ENCODE assay signal across 8 mouse cellular contexts in the genomic region with DNA sequence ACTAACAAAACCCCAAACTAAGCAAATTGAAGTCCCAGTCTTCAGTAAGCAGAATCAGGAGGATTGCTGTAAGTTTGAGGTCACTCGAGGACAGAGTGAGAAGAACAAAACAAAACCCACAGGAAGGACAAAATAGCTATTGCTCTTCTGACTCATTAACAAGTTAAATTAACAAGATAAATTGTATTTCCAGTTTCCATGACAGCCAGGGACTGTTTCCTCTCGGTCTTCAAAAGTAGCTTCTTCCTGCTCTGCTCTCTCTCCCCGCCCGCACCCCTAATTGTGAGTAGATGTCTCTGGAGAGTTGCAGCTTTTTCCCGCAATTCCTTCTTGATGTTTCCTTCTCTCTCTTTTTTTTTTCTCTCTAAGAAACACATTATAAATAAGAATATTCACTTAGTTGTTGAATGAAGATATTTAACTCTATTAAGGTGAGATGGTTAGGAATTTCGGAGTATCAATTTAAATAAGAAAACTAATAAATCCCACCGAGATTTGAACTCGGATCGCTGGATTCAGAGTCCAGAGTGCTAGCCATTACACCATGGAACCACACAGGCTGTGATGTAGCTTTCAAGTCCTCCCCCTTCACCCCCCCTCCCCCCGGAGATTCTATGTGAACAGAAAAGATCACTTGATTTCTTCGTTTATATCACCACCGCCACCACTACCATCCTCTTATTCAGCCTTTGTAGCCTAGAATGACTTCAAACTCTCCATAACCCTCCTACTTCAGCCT. TPM values are rescaled to one million over a fixed set of nuclear protein-coding genes. Genes with fewer than 3 reads are reported as not detected.
A peak's percentile ranks its signal among the peaks of the same experiment; 100 is the strongest.
DNase-seq lines count a peak whose midpoint lies in the region; ATAC-seq and TF ChIP-seq lines count a peak whose summit lies in the region.

No protein-coding gene starts in this region.

- no peak for TF ChIP-seq EP300 in heart, adult 2 months (IDR thresholded peaks at IDR 0.05; ENCODE audit: insufficient read depth, low read depth, low read length)

- H3K4me1 ChIP-seq in heart, adult 2 months (ENCODE audit: control insufficient read depth, insufficient read depth, low read length) = peaks cover 6% of the 10 kb centered on the region
- peaks cover 5 to 8% of the 10 kb centered on the region in 2 experiments; a peak in 3 of 4 replicates for H3K4me1 ChIP-seq in ES-E14 (ENCODE audit: control insufficient read depth in 2 of 2, insufficient read depth in 2 of 2, low read length in 2 of 2, poor library complexity in 1 of 2)
- peaks cover 19% of the 10 kb centered on the region for H3K4me1 ChIP-seq in forebrain, embryonic 15.5 days
- peaks cover 19% of the 10 kb centered on the region for H3K4me1 ChIP-seq in liver, embryonic 15.5 days (replicated peaks)
- peaks cover 12% of the 10 kb centered on the region; the same call in 1 of the 2 replicates for H3K4me1 ChIP-seq in stomach, embryonic 16.5 days (ENCODE audit: control insufficient read depth, insufficient read depth, low read length)

- WGBS in heart, adult 2 months = 15% methylated on average over 12 of the region's 12 CpGs
- WGBS in forebrain, embryonic 15.5 days = 4% methylated on average over 12 of the region's 12 CpGs
- 1% methylated on average over 12 of the region's 12 CpGs for WGBS in liver, embryonic 15.5 days (ENCODE audit: insufficient replicate concordance)
- 7% methylated on average over 12 of the region's 12 CpGs for WGBS in stomach, embryonic 16.5 days

- H3K36me3 ChIP-seq in heart, adult 2 months (ENCODE audit: control insufficient read depth, insufficient read depth, low read length) = no peaks in the 10 kb centered on the region
- no peaks in the 10 kb centered on the region for H3K36me3 ChIP-seq in ES-E14 (ENCODE audit: control insufficient read depth, insufficient read depth, low read length, poor library complexity, severe bottlenecking)
- no peaks in the 10 kb centered on the region for H3K36me3 ChIP-seq in forebrain, embryonic 15.5 days
- no peaks in the 10 kb centered on the region for H3K36me3 ChIP-seq in liver, embryonic 15.5 days (replicated peaks)
- no peaks in the 10 kb centered on the region for H3K36me3 ChIP-seq in stomach, embryonic 16.5 days (ENCODE audit: control insufficient read depth, insufficient read depth, low read length)

- peak overlapping the region; percentile 20 for H3K4me2 ChIP-seq in forebrain, embryonic 15.5 days (replicated peaks)
- H3K4me2 ChIP-seq in liver, embryonic 15.5 days = peak overlapping the region; percentile 71
- H3K4me2 ChIP-seq in stomach, embryonic 16.5 days (ENCODE audit: low read depth, low read length) = peak overlapping the region; percentile 70

- peaks cover 31% of the 10 kb centered on the region for H3K27me3 ChIP-seq in heart, adult 2 months (ENCODE audit: control insufficient read depth, insufficient read depth, low read length)
- peaks cover 81% of the 10 kb centered on the region for H3K27me3 ChIP-seq in forebrain, embryonic 15.5 days
- peaks cover 82% of the 10 kb centered on the region for H3K27me3 ChIP-seq in liver, embryonic 15.5 days
- peaks cover 69% of the 10 kb centered on the region for H3K27me3 ChIP-seq in stomach, embryonic 16.5 days (ENCODE audit: control insufficient read depth, insufficient read depth, low read length)

- H3K9me3 ChIP-seq in ES-E14 (ENCODE audit: control insufficient read depth, insufficient read depth, low read depth, low read length) = no peaks in the 10 kb centered on the region
- no peaks in the 10 kb centered on the region for H3K9me3 ChIP-seq in forebrain, embryonic 15.5 days
- no peaks in the 10 kb centered on the region; the same call in 1 of the 2 replicates for H3K9me3 ChIP-seq in liver, embryonic 15.5 days (replicated peaks)
- 0 out of 2 replicates have a peak, but pooled peaks cover 3% of the 10 kb centered on the region for H3K9me3 ChIP-seq in stomach, embryonic 16.5 days (replicated peaks; ENCODE audit: control insufficient read depth, low read length)

- no peak for ATAC-seq in forebrain, embryonic 15.5 days (replicated peaks)
- no peak for ATAC-seq in liver, embryonic 15.5 days (ENCODE audit: insufficient read depth)
- ATAC-seq in stomach, embryonic 16.5 days (ENCODE audit: insufficient read depth, low FRiP score) = no peak

- peak in 1 of 2 experiments; percentile 35 for DNase-seq in heart, adult 2 months
- no peak for DNase-seq in heart, postnatal 10 days
- DNase-seq in ES-E14 (ENCODE audit: low read depth, low spot score) = no peak
- DNase-seq in ovary, adult 18-20 months (ENCODE audit: low spot score) = no peak
- no peak for DNase-seq in gastrocnemius, postnatal 10 days

- TF ChIP-seq CTCF in heart, adult 2 months (IDR thresholded peaks at IDR 0.05) = no peak

- H3K4me3 ChIP-seq in heart, adult 2 months = peak overlapping the region; percentile 35
- H3K4me3 ChIP-seq in ES-E14 (ENCODE audit: insufficient read depth in 1 of 2, low read depth in 1 of 2, low read length in 2 of 2, poor library complexity in 1 of 2, severe bottlenecking in 1 of 2) = peak overlapping the region; percentile 55 to 57
- H3K4me3 ChIP-seq in forebrain, embryonic 15.5 days = peak overlapping the region; percentile 9
- H3K4me3 ChIP-seq in liver, embryonic 15.5 days (replicated peaks) = peak overlapping the region; percentile 52
- H3K4me3 ChIP-seq in stomach, embryonic 16.5 days (replicated peaks; ENCODE audit: low read length) = peak overlapping the region; percentile 47

- no peak overlapping the region for H3K9ac ChIP-seq in heart, adult 2 months (ENCODE audit: low read depth, low read length)
- no peak overlapping the region for H3K9ac ChIP-seq in ES-E14 (ENCODE audit: insufficient read depth, low read depth, low read length, poor library complexity, severe bottlenecking)
- H3K9ac ChIP-seq in forebrain, embryonic 15.5 days (replicated peaks) = no peak overlapping the region
- H3K9ac ChIP-seq in liver, embryonic 15.5 days = no peak overlapping the region
- H3K9ac ChIP-seq in stomach, embryonic 16.5 days (ENCODE audit: low read length) = no peak overlapping the region

- no peak overlapping the region for H3K27ac ChIP-seq in heart, adult 2 months
- H3K27ac ChIP-seq in ES-E14 (ENCODE audit: insufficient read depth, low read depth, low read length, poor library complexity, severe bottlenecking) = no peak overlapping the region
- H3K27ac ChIP-seq in forebrain, embryonic 15.5 days (replicated peaks) = no peak overlapping the region
- H3K27ac ChIP-seq in liver, embryonic 15.5 days (replicated peaks) = no peak overlapping the region
- no peak overlapping the region for H3K27ac ChIP-seq in stomach, embryonic 16.5 days (ENCODE audit: low read length)

- in situ Hi-C loops in ES-E14 (cut with MboI; ENCODE audit: low sequenced_read_pairs in 2 of 2, unreplicated experiment in 2 of 2) = no loop called here

- no peaks in the 10 kb centered on the region for H3K79me2 ChIP-seq in heart, adult 2 months (replicated peaks; ENCODE audit: control insufficient read depth, insufficient read depth, low read length)

- no peak for TF ChIP-seq POLR2A in heart, adult 2 months (IDR thresholded peaks at IDR 0.05; ENCODE audit: insufficient read depth, low read depth, low read length)

- intact Hi-C loops in heart, adult 2 months (cut with DNase I) = no loop called here
- intact Hi-C loops in heart, postnatal 10 days (cut with DNase I) = loop anchor here (2.0 kb wide), 1 partner anchor 19 kb away; no protein-coding TSS in a partner anchor

RNA-seq across cellular contexts. Expression of a gene that starts 13.3 kb away (rescaled TPM):
- not detected for total RNA-seq in heart, adult 2 months (2021)
- 0.23 TPM in 1 of 2 replicates, not detected in the other for polyA plus RNA-seq in heart, adult 2 months (2012; rRNA removed)
- not detected for total RNA-seq in heart, postnatal 10 days (2021)
- 2.6 and 2.9 TPM in 2 replicates for total RNA-seq in ES-E14 (2012; rRNA removed)
- 0.14 TPM in 1 of 2 replicates, not detected in the other for polyA plus RNA-seq in forebrain, embryonic 15.5 days (2015; fragmentation: Nextera tagmentation; extraction: Ambion mirVana)
- 0.62 and 1.0 TPM in 2 replicates for polyA plus RNA-seq in liver, embryonic 15.5 days (2015; fragmentation: Nextera tagmentation; extraction: Ambion mirVana)
- 0.92 and 1.1 TPM in 2 replicates for polyA plus RNA-seq in stomach, embryonic 16.5 days (2015; fragmentation: Nextera tagmentation; extraction: Ambion mirVana)
- not detected for total RNA-seq in gastrocnemius, postnatal 10 days (2021)

RNA-seq across cellular contexts. Expression of a gene that starts 15.3 kb away (rescaled TPM):
- not detected for total RNA-seq in heart, adult 2 months (2021)
- 0.06 TPM in 2 replicates for polyA plus RNA-seq in heart, adult 2 months (2012; rRNA removed)
- total RNA-seq in heart, postnatal 10 days (2021) = not detected
- 0.26 and 0.31 TPM in 2 replicates for total RNA-seq in ES-E14 (2012; rRNA removed)
- polyA plus RNA-seq in forebrain, embryonic 15.5 days (2015; fragmentation: Nextera tagmentation; extraction: Ambion mirVana) = not detected in 2 replicates
- polyA plus RNA-seq in liver, embryonic 15.5 days (2015; fragmentation: Nextera tagmentation; extraction: Ambion mirVana) = not detected in 2 replicates
- 0.09 TPM in 1 of 2 replicates, not detected in the other for polyA plus RNA-seq in stomach, embryonic 16.5 days (2015; fragmentation: Nextera tagmentation; extraction: Ambion mirVana)
- not detected for total RNA-seq in gastrocnemius, postnatal 10 days (2021)

RNA-seq across cellular contexts. Expression of a gene that starts 39.1 kb away (rescaled TPM):
- total RNA-seq in heart, adult 2 months (2021) = 1 to 10 TPM; 8.1 to 10.0 TPM
- 1.1 TPM in 1 of 2 replicates, not detected in the other for polyA plus RNA-seq in heart, adult 2 months (2012; rRNA removed)
- 100 to 1,000 TPM; 181 to 187 TPM for total RNA-seq in heart, postnatal 10 days (2021)
- 1,543 and 2,450 TPM in 2 replicates for total RNA-seq in ES-E14 (2012; rRNA removed)
- 2.5 and 9.8 TPM in 2 replicates for polyA plus RNA-seq in forebrain, embryonic 15.5 days (2015; fragmentation: Nextera tagmentation; extraction: Ambion mirVana)
- 9.5 and 11.4 TPM in 2 replicates for polyA plus RNA-seq in liver, embryonic 15.5 days (2015; fragmentation: Nextera tagmentation; extraction: Ambion mirVana)
- 10.9 TPM in 1 of 2 replicates, not detected in the other for polyA plus RNA-seq in stomach, embryonic 16.5 days (2015; fragmentation: Nextera tagmentation; extraction: Ambion mirVana)
- 100 to 1,000 TPM; 171 to 199 TPM for total RNA-seq in gastrocnemius, postnatal 10 days (2021)

RNA-seq across cellular contexts. Expression of a gene that starts 39.4 kb away (rescaled TPM):
- 10 to 100 TPM in 1 of 2 experiments, 1 to 10 TPM in 1; 7.3 to 10.0 TPM for total RNA-seq in heart, adult 2 months (2021)
- not detected in 2 replicates for polyA plus RNA-seq in heart, adult 2 months (2012; rRNA removed)
- total RNA-seq in heart, postnatal 10 days (2021) = 100 to 1,000 TPM; 213 to 221 TPM
- total RNA-seq in ES-E14 (2012; rRNA removed) = 1,340 and 1,966 TPM in 2 replicates
- 4.5 and 4.6 TPM in 2 replicates for polyA plus RNA-seq in forebrain, embryonic 15.5 days (2015; fragmentation: Nextera tagmentation; extraction: Ambion mirVana)
- polyA plus RNA-seq in liver, embryonic 15.5 days (2015; fragmentation: Nextera tagmentation; extraction: Ambion mirVana) = 4.4 and 5.4 TPM in 2 replicates
- 2.6 and 4.0 TPM in 2 replicates for polyA plus RNA-seq in stomach, embryonic 16.5 days (2015; fragmentation: Nextera tagmentation; extraction: Ambion mirVana)
- 100 to 1,000 TPM; 209 to 249 TPM for total RNA-seq in gastrocnemius, postnatal 10 days (2021)

RNA-seq across cellular contexts. Expression of a gene that starts 44.9 kb away (rescaled TPM):
- total RNA-seq in heart, adult 2 months (2021) = 10 to 100 TPM; 11.9 to 18.1 TPM
- polyA plus RNA-seq in heart, adult 2 months (2012; rRNA removed) = 5.8 and 8.3 TPM in 2 replicates
- 10 to 100 TPM; 70.8 to 71.4 TPM for total RNA-seq in heart, postnatal 10 days (2021)
- total RNA-seq in ES-E14 (2012; rRNA removed) = 814 and 830 TPM in 2 replicates
- polyA plus RNA-seq in forebrain, embryonic 15.5 days (2015; fragmentation: Nextera tagmentation; extraction: Ambion mirVana) = 16.9 and 19.2 TPM in 2 replicates
- 40.8 and 42.0 TPM in 2 replicates for polyA plus RNA-seq in liver, embryonic 15.5 days (2015; fragmentation: Nextera tagmentation; extraction: Ambion mirVana)
- polyA plus RNA-seq in stomach, embryonic 16.5 days (2015; fragmentation: Nextera tagmentation; extraction: Ambion mirVana) = 13.4 and 15.5 TPM in 2 replicates
- total RNA-seq in gastrocnemius, postnatal 10 days (2021) = 10 to 100 TPM; 77.9 to 89.2 TPM

Comparison
In these comparisons a context has a peak if more than half of its experiments do, and no peak if none do; other contexts are left out.
1. RNA of a gene that starts 39.1 kb away (total RNA-seq): 1,543 to 2,450 TPM in ES-E14, 171 to 199 TPM in gastrocnemius, postnatal 10 days and 181 to 187 TPM in heart, postnatal 10 days; 8.1 to 10.0 TPM in heart, adult 2 months; every median in the first group is over 10 times any median in the second.
2. H3K4me2 ChIP-seq: peak in every context shown above with its lines; median percentile 71 in liver, embryonic 15.5 days; 70 in stomach, embryonic 16.5 days; 20 in forebrain, embryonic 15.5 days.
3. Peak in every context shown above with its lines, with median percentiles within 50 percentile points of each other: H3K4me3 ChIP-seq.